Mouse (Mus musculus): ENCODE measurements around the gene Gpr3.

DNA sequence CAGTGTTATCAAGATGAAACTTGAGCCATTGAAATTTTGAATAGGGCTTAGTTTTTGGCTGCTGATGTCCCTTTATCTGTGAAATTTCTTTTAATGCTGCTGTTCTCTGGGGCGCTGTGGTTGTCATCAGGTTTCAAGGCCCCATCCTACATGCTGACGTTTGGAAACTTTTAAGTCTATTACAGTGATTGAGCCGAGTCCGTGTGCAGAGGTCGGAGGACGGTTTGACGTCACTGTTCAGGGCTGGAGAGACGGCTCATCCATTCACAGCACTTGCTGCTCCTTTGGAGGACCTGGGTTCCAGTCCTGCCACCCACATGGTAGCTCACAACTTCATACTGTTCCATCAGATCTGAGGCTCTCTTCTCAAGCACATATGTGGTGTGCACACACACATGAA, 52.1 kb downstream of the Gpr3 start:
- no peak for TF ChIP-seq CTCF (IDR thresholded peaks at IDR 0.05; ENCODE audit: low read depth, low read length)
- TF ChIP-seq POLR2A (IDR thresholded peaks at IDR 0.05; ENCODE audit: insufficient read depth, low read length) = no peak
- no peak for TF ChIP-seq EP300 (IDR thresholded peaks at IDR 0.05; ENCODE audit: insufficient read depth, low read depth, low read length)

Measured in ES-Bruce4 (cell line).